Mouse (Mus musculus): ENCODE measurements around the gene Phrf1. TPM values are rescaled to one million over a fixed set of nuclear protein-coding genes. Genes with fewer than 3 reads are reported as not detected.
A peak's percentile ranks its signal among the peaks of the same experiment; 100 is the strongest.

Gene Phrf1
- total and polyA plus RNA-seq, 2 experiments from 2014 or later = 39.5 to 54.6 TPM

- Histone ChIP-seq H3K36me3 (ENCODE audit: insufficient read depth, low read length) (peaks cover 8% of the 10 kb centered on the region; the same call in 1 of the 2 replicates), H3K9me3 (ENCODE audit: low read length) (no peaks in the 10 kb centered on the region), H3K27me3 (ENCODE audit: insufficient read depth, low read length) (peaks cover 29% of the 10 kb centered on the region), H3K27ac (ENCODE audit: low read depth, low read length) (no peak overlapping the region), H3K4me3 (ENCODE audit: low read depth, low read length) (peak overlapping the region; percentile 50; the same call in 1 of the 2 replicates), H3K4me2 (ENCODE audit: low read depth, low read length, poor library complexity, severe bottlenecking) (peak overlapping the region; percentile 98), H3K4me1 (ENCODE audit: insufficient read depth, low read length) (peaks cover 6% of the 10 kb centered on the region; the same call in 1 of the 2 replicates), H3K9ac (replicated peaks; ENCODE audit: low read length, poor library complexity, severe bottlenecking) (no peak overlapping the region)
- TF ChIP-seq CTCF (IDR thresholded peaks at IDR 0.05) = no peak
- no peak for DNase-seq (ENCODE audit: low spot score)
- WGBS = 23% methylated on average over 15 of the region's 15 CpGs
- no peak for ATAC-seq (ENCODE audit: low FRiP score)
These were observed 64.2 kb downstream of the Phrf1 start for GRCm38 (mm10) chr7:141292583-141293388.

DNA sequence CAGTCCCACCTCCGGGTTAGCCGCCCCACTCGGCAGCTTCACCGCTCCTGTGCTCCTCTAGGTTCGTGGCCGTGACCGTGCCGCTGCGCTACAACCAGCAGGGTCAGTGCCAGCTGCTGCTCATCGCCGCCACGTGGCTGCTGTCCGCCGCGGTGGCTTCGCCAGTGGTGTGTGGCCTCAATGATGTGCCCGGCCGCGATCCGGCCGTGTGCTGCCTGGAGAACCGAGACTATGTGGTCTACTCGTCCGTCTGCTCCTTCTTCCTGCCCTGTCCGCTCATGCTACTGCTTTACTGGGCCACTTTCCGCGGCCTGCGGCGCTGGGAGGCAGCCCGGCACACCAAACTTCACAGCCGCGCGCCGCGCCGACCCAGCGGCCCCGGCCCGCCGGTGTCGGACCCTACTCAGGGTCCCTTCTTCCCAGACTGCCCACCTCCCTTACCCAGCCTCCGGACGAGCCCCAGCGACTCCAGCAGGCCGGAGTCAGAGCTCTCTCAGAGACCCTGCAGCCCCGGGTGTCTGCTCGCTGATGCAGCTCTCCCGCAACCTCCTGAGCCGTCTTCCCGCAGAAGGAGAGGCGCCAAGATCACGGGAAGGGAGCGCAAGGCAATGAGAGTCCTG, 65.4 kb downstream of the Phrf1 start:
- no peaks in the 10 kb centered on the region for H3K9me3 ChIP-seq (ENCODE audit: low read length)
- peak; percentile 46 for DNase-seq (ENCODE audit: low spot score)
- WGBS = 1% methylated on average over 53 of the region's 53 CpGs
- H3K9ac ChIP-seq (replicated peaks; ENCODE audit: low read length, poor library complexity, severe bottlenecking) = 0 out of 2 replicates have a peak overlapping the region, but pooled peaks have one; percentile 29
- peak overlapping the region; percentile 36 for H3K4me3 ChIP-seq (ENCODE audit: low read depth, low read length)
- no peak overlapping the region for H3K27ac ChIP-seq (ENCODE audit: low read depth, low read length)
- peak; percentile 29; the same call in 1 of the 2 replicates for TF ChIP-seq CTCF (IDR thresholded peaks at IDR 0.05)
- peaks cover 29% of the 10 kb centered on the region for H3K27me3 ChIP-seq (ENCODE audit: insufficient read depth, low read length)
- ATAC-seq (ENCODE audit: low FRiP score) = no peak
- peak overlapping the region; percentile 62 for H3K4me2 ChIP-seq (ENCODE audit: low read depth, low read length, poor library complexity, severe bottlenecking)
- peaks cover 6% of the 10 kb centered on the region; the same call in 1 of the 2 replicates for H3K4me1 ChIP-seq (ENCODE audit: insufficient read depth, low read length)
- peaks cover 12% of the 10 kb centered on the region for H3K36me3 ChIP-seq (ENCODE audit: insufficient read depth, low read length)

DNA sequence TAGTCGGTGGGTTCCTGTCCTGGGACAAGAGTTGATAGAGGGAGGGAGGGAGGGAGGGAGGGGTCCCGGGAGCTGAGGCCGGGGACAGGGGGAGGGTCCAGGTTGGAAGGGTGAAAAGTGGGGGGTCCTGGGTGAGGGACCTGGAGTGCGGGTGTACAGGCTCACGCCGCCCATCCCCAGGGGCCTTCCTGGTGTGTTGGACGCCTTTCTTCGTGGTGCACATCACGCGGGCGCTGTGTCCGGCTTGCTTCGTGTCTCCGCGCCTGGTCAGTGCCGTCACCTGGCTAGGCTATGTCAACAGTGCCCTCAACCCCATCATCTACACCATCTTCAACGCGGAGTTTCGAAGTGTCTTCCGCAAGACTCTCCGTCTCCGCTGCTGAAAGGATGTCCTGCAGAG, 65.9 kb downstream of the Phrf1 start:
- Histone ChIP-seq H3K27ac (ENCODE audit: low read depth, low read length) (no peak overlapping the region), H3K9me3 (ENCODE audit: low read length) (no peaks in the 10 kb centered on the region), H3K9ac (replicated peaks; ENCODE audit: low read length, poor library complexity, severe bottlenecking) (0 out of 2 replicates have a peak overlapping the region, but pooled peaks have one; percentile 29), H3K4me3 (ENCODE audit: low read depth, low read length) (peak overlapping the region; percentile 36), H3K4me1 (ENCODE audit: insufficient read depth, low read length) (peaks cover 6% of the 10 kb centered on the region; the same call in 1 of the 2 replicates), H3K27me3 (ENCODE audit: insufficient read depth, low read length) (peaks cover 29% of the 10 kb centered on the region), H3K4me2 (ENCODE audit: low read depth, low read length, poor library complexity, severe bottlenecking) (peak overlapping the region; percentile 62), H3K36me3 (ENCODE audit: insufficient read depth, low read length) (peaks cover 17% of the 10 kb centered on the region)
- ATAC-seq (ENCODE audit: low FRiP score) (no peak), DNase-seq (ENCODE audit: low spot score) (no peak)
- TF ChIP-seq CTCF (IDR thresholded peaks at IDR 0.05) = no peak
- WGBS = 6% methylated on average over 20 of the region's 22 CpGs

GRCm38 (mm10) chr7:141297926-141298650, 69.5 kb downstream of the Phrf1 start:
- Histone ChIP-seq H3K4me1 (ENCODE audit: insufficient read depth, low read length) (peaks cover 3% of the 10 kb centered on the region; the same call in 1 of the 2 replicates), H3K4me2 (ENCODE audit: low read depth, low read length, poor library complexity, severe bottlenecking) (no peak overlapping the region), H3K4me3 (ENCODE audit: low read depth, low read length) (no peak overlapping the region), H3K27ac (ENCODE audit: low read depth, low read length) (no peak overlapping the region), H3K36me3 (ENCODE audit: insufficient read depth, low read length) (peaks cover 48% of the 10 kb centered on the region), H3K27me3 (ENCODE audit: insufficient read depth, low read length) (peaks cover 23% of the 10 kb centered on the region), H3K9ac (replicated peaks; ENCODE audit: low read length, poor library complexity, severe bottlenecking) (no peak overlapping the region), H3K9me3 (ENCODE audit: low read length) (no peaks in the 10 kb centered on the region)
- DNase-seq (ENCODE audit: low spot score) (no peak), ATAC-seq (ENCODE audit: low FRiP score) (no peak)
- no peak for TF ChIP-seq CTCF (IDR thresholded peaks at IDR 0.05)
- 73% methylated on average over 3 of the region's 3 CpGs for WGBS

- H3K27ac ChIP-seq (ENCODE audit: low read depth, low read length) = no peak overlapping the region
- no peaks in the 10 kb centered on the region for H3K4me1 ChIP-seq (ENCODE audit: insufficient read depth, low read length)
- no peak overlapping the region for H3K4me2 ChIP-seq (ENCODE audit: low read depth, low read length, poor library complexity, severe bottlenecking)
- DNase-seq (ENCODE audit: low spot score) (no peak), ATAC-seq (ENCODE audit: low FRiP score) (no peak)
- H3K9ac ChIP-seq (replicated peaks; ENCODE audit: low read length, poor library complexity, severe bottlenecking) = no peak overlapping the region
- no peak for TF ChIP-seq CTCF (IDR thresholded peaks at IDR 0.05)
- no peak overlapping the region for H3K4me3 ChIP-seq (ENCODE audit: low read depth, low read length)
- no peaks in the 10 kb centered on the region for H3K9me3 ChIP-seq (ENCODE audit: low read length)
- peaks cover 50% of the 10 kb centered on the region for H3K36me3 ChIP-seq (ENCODE audit: insufficient read depth, low read length)
- WGBS = 94% methylated on average over 8 of the region's 8 CpGs
- peaks cover 14% of the 10 kb centered on the region for H3K27me3 ChIP-seq (ENCODE audit: insufficient read depth, low read length)
These were observed 70.6 kb downstream of the Phrf1 start for GRCm38 (mm10) chr7:141299175-141299574.

All from midbrain, postnatal 0 days (tissue).